Mouse (Mus musculus) heart, adult 2 months (tissue): ENCODE results near the gene Bcas1. TPM values are rescaled to one million over a fixed set of nuclear protein-coding genes. Genes with fewer than 3 reads are reported as not detected.
A peak's percentile ranks its signal among the peaks of the same experiment; 100 is the strongest.

Experiments
- DNase-seq, 2 experiments: peaks; one replicate each; pipeline ENCODE4 v3.0.0; 2021
- H3K27ac ChIP-seq: fragments of 200-600 bp; 2 replicates; pipeline ENCODE4 v1.8.1; 2022
- H3K27me3 ChIP-seq: fragments of 200-500 bp; 2 replicates; pipeline ENCODE4 v1.6.1; 2012; ENCODE audit warnings: mild to moderate bottlenecking, low read length, inconsistent platforms, mixed read lengths; ENCODE audit not compliant: control insufficient read depth, insufficient read depth
- H3K36me3 ChIP-seq: fragments of 200-500 bp; 2 replicates; pipeline ENCODE4 v1.6.1; 2012; ENCODE audit warnings: low read length, inconsistent platforms; ENCODE audit not compliant: control insufficient read depth, insufficient read depth
- H3K4me1 ChIP-seq: fragments of 200-500 bp; 2 replicates; pipeline ENCODE4 v1.6.1; 2011; ENCODE audit warnings: low read length; ENCODE audit not compliant: control insufficient read depth, insufficient read depth
- H3K4me3 ChIP-seq: fragments of 200-600 bp; 2 replicates; pipeline ENCODE4 v1.8.1; 2022
- H3K79me2 ChIP-seq: fragments of 200-500 bp; replicated peaks from 2 replicates; pipeline ENCODE4 v1.6.1; 2012; ENCODE audit warnings: mild to moderate bottlenecking, inconsistent platforms, low read length, moderate library complexity, mixed read lengths; ENCODE audit not compliant: control insufficient read depth, insufficient read depth
- H3K9ac ChIP-seq: fragments of 200-500 bp; 2 replicates; pipeline ENCODE4 v1.6.1; 2012; ENCODE audit warnings: low read depth, mild to moderate bottlenecking, control low read depth, inconsistent platforms, low read length, mixed read lengths
- CTCF ChIP-seq: fragments of 200-600 bp; IDR thresholded peaks from 2 replicates; pipeline ENCODE4 v1.8.1; 2022; ENCODE audit warnings: antibody characterized with exemption, mild to moderate bottlenecking, moderate library complexity
- EP300 ChIP-seq: fragments of 200-500 bp; IDR thresholded peaks from 2 replicates; pipeline ENCODE4 v1.6.1; 2011; ENCODE audit warnings: low read depth, low read length, control low read depth; ENCODE audit not compliant: insufficient read depth
- POLR2A ChIP-seq: fragments of 200-500 bp; IDR thresholded peaks from 2 replicates; pipeline ENCODE4 v1.6.1; 2011; ENCODE audit warnings: mild to moderate bottlenecking, low read depth, low read length, control low read depth; ENCODE audit not compliant: insufficient read depth
- WGBS: fragments of 180-500 bp; shearing (Covaris S2); methylation state at CpG from one replicate; pipeline ENCODE4 v1.1.7; 2018; 5-methylcytosine and 5-hydroxymethylcytosine counted together
- intact Hi-C: fragments of 180-260 bp; cut with DNase I; formaldehyde crosslinking; loops from one replicate; pipeline ENCODE4 v1.15.1; 2025
- polyA plus RNA-seq: library from polyadenylated mRNA; depleted of rRNA; stranded (reverse); fragments of >200 nt; gene quantifications from 2 replicates; pipeline ENCODE4 v1.2.3, GENCODE M21; 2012; rRNA removed
- total RNA-seq, 2 experiments: library from RNA; stranded (reverse); gene quantifications; 2 replicates each; pipeline ENCODE4 v1.2.3; 2021

Gene Bcas1
- total and polyA plus RNA-seq, 3 experiments: 0.14 to 1.1 (median 0.26) TPM

GRCm38 (mm10) chr2:170306637-170307320, 120.9 kb downstream of the Bcas1 start:
- intact Hi-C loops: no loop called here
- peaks cover 4% of the 10 kb centered on the region for H3K4me1 ChIP-seq
- H3K36me3 ChIP-seq: no peaks in the 10 kb centered on the region
- no peak for DNase-seq
- no peak overlapping the region for H3K4me3 ChIP-seq
- H3K27ac ChIP-seq: no peak overlapping the region
- H3K9ac ChIP-seq: no peak overlapping the region
- no peak for TF ChIP-seq EP300
- no peak for TF ChIP-seq CTCF
- TF ChIP-seq POLR2A: no peak
- H3K27me3 ChIP-seq: no peaks in the 10 kb centered on the region
- H3K79me2 ChIP-seq: no peaks in the 10 kb centered on the region
- WGBS: 79% methylated on average over 9 of the region's 9 CpGs

GRCm38 (mm10) chr2:170304766-170305165, 122.9 kb downstream of the Bcas1 start:
- H3K36me3 ChIP-seq: no peaks in the 10 kb centered on the region
- no peaks in the 10 kb centered on the region for H3K79me2 ChIP-seq
- TF ChIP-seq EP300 (no peak), POLR2A (no peak), CTCF (no peak)
- H3K27me3 ChIP-seq: no peaks in the 10 kb centered on the region
- intact Hi-C loops: no loop called here
- no peak overlapping the region for H3K4me3 ChIP-seq
- peaks cover 3% of the 10 kb centered on the region for H3K4me1 ChIP-seq
- DNase-seq: no peak
- no peak overlapping the region for H3K27ac ChIP-seq
- WGBS: 84% methylated on average over 12 of the region's 12 CpGs
- H3K9ac ChIP-seq: no peak overlapping the region

GRCm38 (mm10) chr2:170303595-170303994, 124.0 kb downstream of the Bcas1 start:
- intact Hi-C loops: no loop called here
- no peaks in the 10 kb centered on the region for H3K27me3 ChIP-seq
- H3K79me2 ChIP-seq: no peaks in the 10 kb centered on the region
- H3K27ac ChIP-seq: no peak overlapping the region
- H3K4me3 ChIP-seq: no peak overlapping the region
- H3K4me1 ChIP-seq: peaks cover 3% of the 10 kb centered on the region
- WGBS: 80% methylated on average over 7 of the region's 7 CpGs
- no peaks in the 10 kb centered on the region for H3K36me3 ChIP-seq
- DNase-seq: no peak
- TF ChIP-seq EP300 (no peak), CTCF (no peak), POLR2A (no peak)
- H3K9ac ChIP-seq: no peak overlapping the region

- no peak overlapping the region for H3K4me3 ChIP-seq
- no peaks in the 10 kb centered on the region for H3K36me3 ChIP-seq
- H3K9ac ChIP-seq: no peak overlapping the region
- no peaks in the 10 kb centered on the region for H3K79me2 ChIP-seq
- H3K4me1 ChIP-seq: peaks cover 2% of the 10 kb centered on the region
- intact Hi-C loops: no loop called here
- WGBS: 54% methylated on average over 8 of the region's 8 CpGs
- TF ChIP-seq POLR2A: no peak
- no peak for TF ChIP-seq EP300
- TF ChIP-seq CTCF: peak; percentile 29
- no peaks in the 10 kb centered on the region for H3K27me3 ChIP-seq
- H3K27ac ChIP-seq: no peak overlapping the region
- DNase-seq: no peak
Observed at GRCm38 (mm10) chr2:170302825-170303224, 124.8 kb downstream of the Bcas1 start.

Other genes starting within 250 kb of the Bcas1 start
- gene Pfdn4, start 68.6 kb upstream of the Bcas1 start, total RNA-seq: 10 to 100 TPM; 10.6 to 13.3 TPM
- gene Pfdn4, start 68.6 kb upstream of the Bcas1 start, polyA plus RNA-seq: 3.6 and 7.9 TPM in 2 replicates
- not detected for gene Cyp24a1, start 69.3 kb upstream of the Bcas1 start, total RNA-seq
- not detected in 2 replicates for gene Cyp24a1, start 69.3 kb upstream of the Bcas1 start, polyA plus RNA-seq
- not detected for gene 4930470P17Rik, start 174.2 kb upstream of the Bcas1 start, total RNA-seq
- gene 4930470P17Rik, start 174.2 kb upstream of the Bcas1 start, polyA plus RNA-seq: not detected in 2 replicates